Mouse (Mus musculus) heart, postnatal 4 days (tissue): ENCODE data around the gene Apoo. TPM values are rescaled to one million over a fixed set of nuclear protein-coding genes. Genes with fewer than 3 reads are reported as not detected.

Source experiments
- microRNA-seq, 2 experiments: library from miRNA; unstranded; fragments of <30 nt; microRNA quantifications; one replicate each; pipeline ENCODE4 v1.2.0; 2021 to 2022
- total RNA-seq, 2 experiments: library from RNA; stranded (reverse); gene quantifications; 2 replicates each; pipeline ENCODE4 v1.2.3; 2021

The Apoo gene
- total RNA-seq, 2 experiments from 2014 or later = 145 to 186 TPM

Small RNAs within 50 kb of the gene (microRNA-seq; reads per million reads assigned to microRNA genes)
- 0 reads per million in 2 experiments for gene Gm44477

Other genes starting within 250 kb of the Apoo start
- gene Zfx, start 243.4 kb upstream of the Apoo start, total RNA-seq = 10 to 100 TPM; 31.7 to 32.0 TPM
- 100 to 1,000 TPM; 130 to 205 TPM for gene Eif2s3x, start 154.3 kb upstream of the Apoo start, total RNA-seq
- gene Klhl15, start 132.5 kb upstream of the Apoo start, total RNA-seq = 10 to 100 TPM; 11.3 to 12.0 TPM
- not detected for gene Fam90a1b, start 340 bp upstream of the Apoo start, total RNA-seq
- 100 to 1,000 TPM; 269 to 273 TPM for gene Maged1, start 175.0 kb downstream of the Apoo start, total RNA-seq